Mouse (Mus musculus): ENCODE data around the gene Dvl2. TPM values are rescaled to one million over a fixed set of nuclear protein-coding genes. Genes with fewer than 3 reads are reported as not detected.

Dvl2 gene
- polyA plus RNA-seq, 1 experiment from 2014 or later, result 32.6 TPM

- Histone ChIP-seq H3K4me2 (ENCODE audit: low read length) (no peak overlapping the region), H3K36me3 (ENCODE audit: control insufficient read depth, insufficient read depth, low read length) (no peaks in the 10 kb centered on the region), H3K27ac (ENCODE audit: low read depth) (no peak overlapping the region), H3K9ac (ENCODE audit: low read length) (no peak overlapping the region), H3K27me3 (replicated peaks; ENCODE audit: control insufficient read depth, insufficient read depth, low read length) (no peaks in the 10 kb centered on the region), H3K4me1 (replicated peaks; ENCODE audit: control insufficient read depth, insufficient read depth, low read length) (0 out of 2 replicates have a peak, but pooled peaks cover 8% of the 10 kb centered on the region), H3K4me3 (ENCODE audit: low read depth, low read length) (no peak overlapping the region), H3K9me3 (ENCODE audit: control insufficient read depth, low read length) (no peaks in the 10 kb centered on the region)
- no peak for ATAC-seq (replicated peaks; ENCODE audit: low FRiP score, low TSS enrichment, low read depth)
- WGBS, result 61% methylated on average over 10 of the region's 10 CpGs
- no peak for DNase-seq (ENCODE audit: low spot score)
Observed at GRCm38 (mm10) chr11:70049816-70050215, 49.4 kb downstream of the Dvl2 start.

- 0 out of 2 replicates have a peak, but pooled peaks cover 8% of the 10 kb centered on the region for H3K4me1 ChIP-seq (replicated peaks; ENCODE audit: control insufficient read depth, insufficient read depth, low read length)
- H3K4me3 ChIP-seq (ENCODE audit: low read depth, low read length), result no peak overlapping the region
- no peak overlapping the region for H3K9ac ChIP-seq (ENCODE audit: low read length)
- no peaks in the 10 kb centered on the region for H3K9me3 ChIP-seq (ENCODE audit: control insufficient read depth, low read length)
- DNase-seq (ENCODE audit: low spot score) (no peak), ATAC-seq (replicated peaks; ENCODE audit: low FRiP score, low TSS enrichment, low read depth) (no peak)
- H3K27ac ChIP-seq (ENCODE audit: low read depth), result no peak overlapping the region
- H3K27me3 ChIP-seq (replicated peaks; ENCODE audit: control insufficient read depth, insufficient read depth, low read length), result 0 out of 2 replicates have a peak, but pooled peaks cover 2% of the 10 kb centered on the region
- no peak overlapping the region for H3K4me2 ChIP-seq (ENCODE audit: low read length)
- no peaks in the 10 kb centered on the region for H3K36me3 ChIP-seq (ENCODE audit: control insufficient read depth, insufficient read depth, low read length)
- 50% methylated on average over 7 of the region's 7 CpGs for whole genome bisulfite sequencing
Observed at GRCm38 (mm10) chr11:70053156-70053555, 52.8 kb downstream of the Dvl2 start.

GRCm38 (mm10) chr11:70053898-70054570 is 53.6 kb downstream of the Dvl2 start, which contains the start of gene Asgr1:
Gene Asgr1, plus strand, starts transcription at chr11:70054085.
- WGBS, result 88% methylated on average over 10 of the region's 10 CpGs
- H3K36me3 ChIP-seq (ENCODE audit: control insufficient read depth, insufficient read depth, low read length), result no peaks in the 10 kb centered on the region
- no peak within 1 kb of the TSS for H3K9ac ChIP-seq (ENCODE audit: low read length)
- no peak within 1 kb of the TSS for H3K4me3 ChIP-seq (ENCODE audit: low read depth, low read length)
- H3K4me2 ChIP-seq (ENCODE audit: low read length), result no peak within 1 kb of the TSS
- no peaks in the 10 kb centered on the region for H3K9me3 ChIP-seq (ENCODE audit: control insufficient read depth, low read length)
- H3K27ac ChIP-seq (ENCODE audit: low read depth), result no peak within 1 kb of the TSS
- ATAC-seq (replicated peaks; ENCODE audit: low FRiP score, low TSS enrichment, low read depth) (no peak), DNase-seq (ENCODE audit: low spot score) (no peak)
- H3K27me3 ChIP-seq (replicated peaks; ENCODE audit: control insufficient read depth, insufficient read depth, low read length), result 0 out of 2 replicates have a peak, but pooled peaks cover 2% of the 10 kb centered on the region
- 0 out of 2 replicates have a peak, but pooled peaks cover 8% of the 10 kb centered on the region for H3K4me1 ChIP-seq (replicated peaks; ENCODE audit: control insufficient read depth, insufficient read depth, low read length)

GRCm38 (mm10) chr11:70055618-70056214 is 55.3 kb downstream of the Dvl2 start:
- Histone ChIP-seq H3K27me3 (replicated peaks; ENCODE audit: control insufficient read depth, insufficient read depth, low read length) (0 out of 2 replicates have a peak, but pooled peaks cover 2% of the 10 kb centered on the region), H3K4me1 (replicated peaks; ENCODE audit: control insufficient read depth, insufficient read depth, low read length) (peaks cover 8% of the 10 kb centered on the region; the same call in 1 of the 2 replicates), H3K27ac (ENCODE audit: low read depth) (no peak overlapping the region), H3K4me3 (ENCODE audit: low read depth, low read length) (no peak overlapping the region), H3K9ac (ENCODE audit: low read length) (no peak overlapping the region), H3K4me2 (ENCODE audit: low read length) (peak overlapping the region; percentile 33; the same call in 1 of the 2 replicates), H3K9me3 (ENCODE audit: control insufficient read depth, low read length) (no peaks in the 10 kb centered on the region), H3K36me3 (ENCODE audit: control insufficient read depth, insufficient read depth, low read length) (no peaks in the 10 kb centered on the region)
- DNase-seq (ENCODE audit: low spot score) (peak; percentile 91), ATAC-seq (replicated peaks; ENCODE audit: low FRiP score, low TSS enrichment, low read depth) (0 out of 2 replicates have a peak, but pooled peaks have one; percentile 8)
- 24% methylated on average over 18 of the region's 18 CpGs for WGBS

GRCm38 (mm10) chr11:70057805-70058204 is 57.4 kb downstream of the Dvl2 start:
- Histone ChIP-seq H3K4me2 (ENCODE audit: low read length) (no peak overlapping the region), H3K27me3 (replicated peaks; ENCODE audit: control insufficient read depth, insufficient read depth, low read length) (0 out of 2 replicates have a peak, but pooled peaks cover 2% of the 10 kb centered on the region), H3K4me1 (replicated peaks; ENCODE audit: control insufficient read depth, insufficient read depth, low read length) (peaks cover 8% of the 10 kb centered on the region; the same call in 1 of the 2 replicates), H3K4me3 (ENCODE audit: low read depth, low read length) (no peak overlapping the region), H3K36me3 (ENCODE audit: control insufficient read depth, insufficient read depth, low read length) (no peaks in the 10 kb centered on the region), H3K9ac (ENCODE audit: low read length) (no peak overlapping the region), H3K9me3 (ENCODE audit: control insufficient read depth, low read length) (no peaks in the 10 kb centered on the region), H3K27ac (ENCODE audit: low read depth) (no peak overlapping the region)
- ATAC-seq (replicated peaks; ENCODE audit: low FRiP score, low TSS enrichment, low read depth) (no peak), DNase-seq (ENCODE audit: low spot score) (no peak)
- 85% methylated on average over 9 of the region's 9 CpGs for WGBS

- no peak overlapping the region for H3K4me2 ChIP-seq (ENCODE audit: low read length)
- no peak overlapping the region for H3K4me3 ChIP-seq (ENCODE audit: low read depth, low read length)
- H3K4me1 ChIP-seq (replicated peaks; ENCODE audit: control insufficient read depth, insufficient read depth, low read length), result peaks cover 3% of the 10 kb centered on the region; the same call in 1 of the 2 replicates
- H3K9me3 ChIP-seq (ENCODE audit: control insufficient read depth, low read length), result no peaks in the 10 kb centered on the region
- H3K9ac ChIP-seq (ENCODE audit: low read length), result no peak overlapping the region
- no peaks in the 10 kb centered on the region for H3K36me3 ChIP-seq (ENCODE audit: control insufficient read depth, insufficient read depth, low read length)
- H3K27me3 ChIP-seq (replicated peaks; ENCODE audit: control insufficient read depth, insufficient read depth, low read length), result 0 out of 2 replicates have a peak, but pooled peaks cover 2% of the 10 kb centered on the region
- ATAC-seq (replicated peaks; ENCODE audit: low FRiP score, low TSS enrichment, low read depth) (no peak), DNase-seq (ENCODE audit: low spot score) (no peak)
- WGBS, result 28% methylated on average over 6 of the region's 6 CpGs
- H3K27ac ChIP-seq (ENCODE audit: low read depth), result no peak overlapping the region
Observed at GRCm38 (mm10) chr11:70059930-70060329, 59.5 kb downstream of the Dvl2 start.

MicroRNAs encoded within 50 kb of the gene (microRNA counts, 519-probe panel; counts per million panel counts)
- microRNA mmu-miR-324-3p (not detected), microRNA mmu-miR-324-5p (3,876 counts per million, percentile 56 among the panel's probes with 10 or more counts)

Small RNA genes lying within 50 kb of the gene (microRNA-seq; reads per million reads assigned to microRNA genes)
- gene Gm44349 (not detected), gene Mir324 (4,524 reads per million, percentile 90 among the genes with 10 or more reads in this experiment)

Other genes starting within 250 kb of the Dvl2 start
- 35.2 and 38.7 TPM in 2 replicates for gene Polr2a, start 242.0 kb upstream of the Dvl2 start, polyA plus RNA-seq (2014; fragmentation: Nextera tagmentation; extraction: Ambion mirVana)
- gene Slc35g3, start 238.6 kb upstream of the Dvl2 start, polyA plus RNA-seq (2014; fragmentation: Nextera tagmentation; extraction: Ambion mirVana), result not detected in 2 replicates
- 2.8 and 3.3 TPM in 2 replicates for gene Zbtb4, start 234.7 kb upstream of the Dvl2 start, polyA plus RNA-seq (2014; fragmentation: Nextera tagmentation; extraction: Ambion mirVana)
- gene Chrnb1, start 204.7 kb upstream of the Dvl2 start, polyA plus RNA-seq (2014; fragmentation: Nextera tagmentation; extraction: Ambion mirVana), result 3.5 and 4.4 TPM in 2 replicates
- 1.1 and 1.4 TPM in 2 replicates for gene Fgf11, start 198.7 kb upstream of the Dvl2 start, polyA plus RNA-seq (2014; fragmentation: Nextera tagmentation; extraction: Ambion mirVana)
- 16.1 and 22.9 TPM in 2 replicates for gene Tmem102, start 195.0 kb upstream of the Dvl2 start, polyA plus RNA-seq (2014; fragmentation: Nextera tagmentation; extraction: Ambion mirVana)
- not detected in 2 replicates for gene Gm39566, start 185.3 kb upstream of the Dvl2 start, polyA plus RNA-seq (2014; fragmentation: Nextera tagmentation; extraction: Ambion mirVana)
- not detected in 2 replicates for gene Spem2, start 182.1 kb upstream of the Dvl2 start, polyA plus RNA-seq (2014; fragmentation: Nextera tagmentation; extraction: Ambion mirVana)
- gene Spem1, start 178.4 kb upstream of the Dvl2 start, polyA plus RNA-seq (2014; fragmentation: Nextera tagmentation; extraction: Ambion mirVana), result 0.17 TPM in 1 of 2 replicates, not detected in the other
- 8.5 TPM in 2 replicates for gene Nlgn2, start 162.8 kb upstream of the Dvl2 start, polyA plus RNA-seq (2014; fragmentation: Nextera tagmentation; extraction: Ambion mirVana)
- gene Tmem256, start 162.1 kb upstream of the Dvl2 start, polyA plus RNA-seq (2014; fragmentation: Nextera tagmentation; extraction: Ambion mirVana), result 436 and 455 TPM in 2 replicates
- 92.1 and 94.4 TPM in 2 replicates for gene Plscr3, start 154.2 kb upstream of the Dvl2 start, polyA plus RNA-seq (2014; fragmentation: Nextera tagmentation; extraction: Ambion mirVana)
- 10.3 and 12.2 TPM in 2 replicates for gene Tnk1, start 141.9 kb upstream of the Dvl2 start, polyA plus RNA-seq (2014; fragmentation: Nextera tagmentation; extraction: Ambion mirVana)
- 0.38 TPM in 1 of 2 replicates, not detected in the other for gene Tmem95, start 122.6 kb upstream of the Dvl2 start, polyA plus RNA-seq (2014; fragmentation: Nextera tagmentation; extraction: Ambion mirVana)
- 3.5 and 4.4 TPM in 2 replicates for gene Kctd11, start 119.2 kb upstream of the Dvl2 start, polyA plus RNA-seq (2014; fragmentation: Nextera tagmentation; extraction: Ambion mirVana)
- 8.1 and 9.3 TPM in 2 replicates for gene Acap1, start 105.1 kb upstream of the Dvl2 start, polyA plus RNA-seq (2014; fragmentation: Nextera tagmentation; extraction: Ambion mirVana)
- 8.8 and 10.7 TPM in 2 replicates for gene 2810408A11Rik, start 99.6 kb upstream of the Dvl2 start, polyA plus RNA-seq (2014; fragmentation: Nextera tagmentation; extraction: Ambion mirVana)
- 13.3 and 14.5 TPM in 2 replicates for gene Neurl4, start 99.5 kb upstream of the Dvl2 start, polyA plus RNA-seq (2014; fragmentation: Nextera tagmentation; extraction: Ambion mirVana)
- gene Gps2, start 86.7 kb upstream of the Dvl2 start, polyA plus RNA-seq (2014; fragmentation: Nextera tagmentation; extraction: Ambion mirVana), result 71.2 and 72.3 TPM in 2 replicates
- 1,854 and 1,877 TPM in 2 replicates for gene Eif5a, start 78.6 kb upstream of the Dvl2 start, polyA plus RNA-seq (2014; fragmentation: Nextera tagmentation; extraction: Ambion mirVana)
- gene Ybx2, start 64.8 kb upstream of the Dvl2 start, polyA plus RNA-seq (2014; fragmentation: Nextera tagmentation; extraction: Ambion mirVana), result 4.6 and 4.8 TPM in 2 replicates
- 25.8 and 32.2 TPM in 2 replicates for gene Slc2a4, start 52.4 kb upstream of the Dvl2 start, polyA plus RNA-seq (2014; fragmentation: Nextera tagmentation; extraction: Ambion mirVana)
- 425 and 461 TPM in 2 replicates for gene Cldn7, start 35.8 kb upstream of the Dvl2 start, polyA plus RNA-seq (2014; fragmentation: Nextera tagmentation; extraction: Ambion mirVana)
- 28.6 and 29.3 TPM in 2 replicates for gene Ctdnep1, start 19.4 kb upstream of the Dvl2 start, polyA plus RNA-seq (2014; fragmentation: Nextera tagmentation; extraction: Ambion mirVana)
- gene Elp5, start 18.1 kb upstream of the Dvl2 start, polyA plus RNA-seq (2014; fragmentation: Nextera tagmentation; extraction: Ambion mirVana), result 104 and 119 TPM in 2 replicates
- gene Gabarap, start 9.5 kb upstream of the Dvl2 start, polyA plus RNA-seq (2014; fragmentation: Nextera tagmentation; extraction: Ambion mirVana), result 481 and 495 TPM in 2 replicates
- 37.6 and 43.9 TPM in 2 replicates for gene Phf23, start 4.8 kb upstream of the Dvl2 start, polyA plus RNA-seq (2014; fragmentation: Nextera tagmentation; extraction: Ambion mirVana)
- gene Acadvl, start 14.8 kb downstream of the Dvl2 start, polyA plus RNA-seq (2014; fragmentation: Nextera tagmentation; extraction: Ambion mirVana), result 72.8 and 73.8 TPM in 2 replicates
- 7.7 and 8.6 TPM in 2 replicates for gene Dlg4, start 16.3 kb downstream of the Dvl2 start, polyA plus RNA-seq (2014; fragmentation: Nextera tagmentation; extraction: Ambion mirVana)
- 0.26 TPM in 1 of 2 replicates, not detected in the other for gene Asgr1, start 53.5 kb downstream of the Dvl2 start, polyA plus RNA-seq (2014; fragmentation: Nextera tagmentation; extraction: Ambion mirVana)
- 0.46 TPM in 1 of 2 replicates, not detected in the other for gene Asgr2, start 92.0 kb downstream of the Dvl2 start, polyA plus RNA-seq (2014; fragmentation: Nextera tagmentation; extraction: Ambion mirVana)
- 0.38 and 0.86 TPM in 2 replicates for gene Mgl2, start 129.7 kb downstream of the Dvl2 start, polyA plus RNA-seq (2014; fragmentation: Nextera tagmentation; extraction: Ambion mirVana)
- 0.97 and 1.2 TPM in 2 replicates for gene Clec10a, start 155.6 kb downstream of the Dvl2 start, polyA plus RNA-seq (2014; fragmentation: Nextera tagmentation; extraction: Ambion mirVana)
- 1.2 and 1.7 TPM in 2 replicates for gene Slc16a11, start 212.2 kb downstream of the Dvl2 start, polyA plus RNA-seq (2014; fragmentation: Nextera tagmentation; extraction: Ambion mirVana)
- 13.6 and 14.1 TPM in 2 replicates for gene Slc16a13, start 220.5 kb downstream of the Dvl2 start, polyA plus RNA-seq (2014; fragmentation: Nextera tagmentation; extraction: Ambion mirVana)
- gene Bcl6b, start 229.2 kb downstream of the Dvl2 start, polyA plus RNA-seq (2014; fragmentation: Nextera tagmentation; extraction: Ambion mirVana), result 11.7 and 12.2 TPM in 2 replicates
- 159 and 164 TPM in 2 replicates for gene 0610010K14Rik, start 237.3 kb downstream of the Dvl2 start, polyA plus RNA-seq (2014; fragmentation: Nextera tagmentation; extraction: Ambion mirVana)
- gene Gm21988, start 239.2 kb downstream of the Dvl2 start, polyA plus RNA-seq (2014; fragmentation: Nextera tagmentation; extraction: Ambion mirVana), result 9.0 and 9.5 TPM in 2 replicates
- gene Rnasek, start 239.2 kb downstream of the Dvl2 start, polyA plus RNA-seq (2014; fragmentation: Nextera tagmentation; extraction: Ambion mirVana), result 153 and 165 TPM in 2 replicates

Measured in intestine, embryonic 14.5 days (tissue).